Mouse (Mus musculus) lung, embryonic 14.5 days (tissue): ENCODE results near the gene Cpb2. TPM values are rescaled to one million over a fixed set of nuclear protein-coding genes. Genes with fewer than 3 reads are reported as not detected.
A peak's percentile ranks its signal among the peaks of the same experiment; 100 is the strongest.

Source experiments
- ATAC-seq: fragments of 200-750 bp; cut with Nextera tagmentation; 2 replicates; pipeline ENCODE4 v1.8.0; 2017; ENCODE audit warnings: mild to moderate bottlenecking, moderate TSS enrichment, moderate library complexity; ENCODE audit not compliant: insufficient read depth
- DNase-seq: peaks from one replicate; pipeline ENCODE4 v3.0.0-alpha.2; 2015
- H3K27ac ChIP-seq: fragments of 300-500 bp; sonication (generic); 2 replicates; pipeline ENCODE4 v1.5.1; 2014; ENCODE audit warnings: low read depth, mild to moderate bottlenecking, moderate library complexity
- H3K27me3 ChIP-seq: fragments of 300-500 bp; sonication (generic); 2 replicates; pipeline ENCODE4 v1.6.1; 2014; ENCODE audit warnings: low read length, control low read depth; ENCODE audit not compliant: insufficient read depth
- H3K36me3 ChIP-seq: fragments of 300-500 bp; sonication (generic); 2 replicates; pipeline ENCODE4 v1.6.1; 2014; ENCODE audit warnings: control low read depth; ENCODE audit not compliant: insufficient read depth
- H3K4me1 ChIP-seq: fragments of 300-500 bp; sonication (generic); 2 replicates; pipeline ENCODE4 v1.6.1; 2014; ENCODE audit warnings: antibody characterized with exemption, control low read depth; ENCODE audit not compliant: insufficient read depth
- H3K4me2 ChIP-seq: fragments of 300-500 bp; sonication (generic); 2 replicates; pipeline ENCODE4 v1.6.1; 2014; ENCODE audit warnings: mild to moderate bottlenecking
- H3K4me3 ChIP-seq: fragments of 300-500 bp; sonication (generic); 2 replicates; pipeline ENCODE4 v1.5.1; 2014; ENCODE audit warnings: low read depth, low read length
- H3K9ac ChIP-seq: fragments of 300-500 bp; sonication (generic); 2 replicates; pipeline ENCODE4 v1.6.1; 2014
- H3K9me3 ChIP-seq: fragments of 300-500 bp; sonication (generic); 2 replicates; pipeline ENCODE4 v1.6.1; 2016; ENCODE audit warnings: low read depth, low read length, control low read depth
- CTCF ChIP-seq: IDR thresholded peaks from 2 replicates; pipeline ENCODE4 v1.5.1; 2016; ENCODE audit warnings: antibody characterized with exemption, low read depth
- WGBS: fragments of 180-500 bp; shearing (Covaris S2); extraction: QIAGEN DNeasy Blood & Tissue Kit; methylation state at CpG from one replicate; pipeline ENCODE4 v1.1.7; 2014; 5-methylcytosine and 5-hydroxymethylcytosine counted together
- polyA plus RNA-seq: library from polyadenylated mRNA; unstranded; fragments of >200 nt; fragmentation: Nextera tagmentation; extraction: Ambion mirVana; gene quantifications from 2 replicates; pipeline ENCODE4 v1.2.1, GENCODE M21; 2014

Cpb2 gene
- polyA plus RNA-seq, 1 experiment from 2014 or later: not detected

GRCm38 (mm10) chr14:75229834-75230233 is 12.3 kb upstream of the Cpb2 start:
- Histone ChIP-seq H3K9me3 (no peaks in the 10 kb centered on the region), H3K36me3 (no peaks in the 10 kb centered on the region), H3K4me1 (no peaks in the 10 kb centered on the region), H3K4me2 (no peak overlapping the region), H3K4me3 (no peak overlapping the region), H3K27ac (no peak overlapping the region), H3K9ac (no peak overlapping the region), H3K27me3 (no peaks in the 10 kb centered on the region)
- TF ChIP-seq CTCF: peak; percentile 61
- DNase-seq (peak; percentile 60), ATAC-seq (no peak)
- 47% methylated on average over 2 of the region's 2 CpGs for WGBS

GRCm38 (mm10) chr14:75233070-75233469 is 9.0 kb upstream of the Cpb2 start:
- Histone ChIP-seq H3K4me1 (no peaks in the 10 kb centered on the region), H3K27ac (no peak overlapping the region), H3K36me3 (no peaks in the 10 kb centered on the region), H3K9ac (no peak overlapping the region), H3K4me2 (no peak overlapping the region), H3K9me3 (no peaks in the 10 kb centered on the region), H3K27me3 (no peaks in the 10 kb centered on the region), H3K4me3 (no peak overlapping the region)
- WGBS: 86% methylated on average over 5 of the region's 5 CpGs
- ATAC-seq: no peak
- TF ChIP-seq CTCF: no peak
- DNase-seq: no peak

- H3K9ac ChIP-seq: no peak overlapping the region
- no peak overlapping the region for H3K4me2 ChIP-seq
- TF ChIP-seq CTCF: no peak
- ATAC-seq (no peak), DNase-seq (no peak)
- H3K27me3 ChIP-seq: no peaks in the 10 kb centered on the region
- H3K4me3 ChIP-seq: no peak overlapping the region
- H3K4me1 ChIP-seq: no peaks in the 10 kb centered on the region
- whole genome bisulfite sequencing: 78% methylated on average over 8 of the region's 8 CpGs
- no peak overlapping the region for H3K27ac ChIP-seq
- H3K9me3 ChIP-seq: no peaks in the 10 kb centered on the region
- no peaks in the 10 kb centered on the region for H3K36me3 ChIP-seq
Observed at GRCm38 (mm10) chr14:75235552-75235951, 6.5 kb upstream of the Cpb2 start.

- Histone ChIP-seq H3K36me3 (no peaks in the 10 kb centered on the region), H3K9me3 (no peaks in the 10 kb centered on the region), H3K27ac (no peak overlapping the region), H3K4me3 (no peak overlapping the region), H3K4me2 (no peak overlapping the region), H3K27me3 (no peaks in the 10 kb centered on the region), H3K9ac (no peak overlapping the region), H3K4me1 (no peaks in the 10 kb centered on the region)
- no peak for ATAC-seq
- peak; percentile 18 for DNase-seq
- no peak for TF ChIP-seq CTCF
- 56% methylated on average over 9 of the region's 9 CpGs for WGBS
Observed at GRCm38 (mm10) chr14:75235955-75236635, 6.0 kb upstream of the Cpb2 start.

DNA sequence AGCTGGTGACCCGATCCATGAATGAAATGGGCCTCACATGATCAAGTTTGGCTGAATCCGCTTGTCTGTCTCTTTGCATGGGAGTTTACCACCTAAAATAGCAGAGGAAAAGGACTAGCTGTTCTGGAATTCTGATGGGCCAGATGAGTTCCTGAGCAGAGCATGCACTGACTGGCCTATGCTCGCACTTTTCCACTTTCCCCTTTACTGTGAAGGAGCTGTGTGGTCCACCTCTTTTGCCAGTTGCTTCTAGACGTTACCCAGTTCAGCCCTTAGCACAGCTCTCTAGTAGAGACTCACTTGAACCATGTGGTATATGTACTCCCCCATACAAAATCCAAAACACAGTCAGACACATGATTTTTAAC is 5.5 kb upstream of the Cpb2 start:
- ATAC-seq: no peak
- no peak for TF ChIP-seq CTCF

DNA sequence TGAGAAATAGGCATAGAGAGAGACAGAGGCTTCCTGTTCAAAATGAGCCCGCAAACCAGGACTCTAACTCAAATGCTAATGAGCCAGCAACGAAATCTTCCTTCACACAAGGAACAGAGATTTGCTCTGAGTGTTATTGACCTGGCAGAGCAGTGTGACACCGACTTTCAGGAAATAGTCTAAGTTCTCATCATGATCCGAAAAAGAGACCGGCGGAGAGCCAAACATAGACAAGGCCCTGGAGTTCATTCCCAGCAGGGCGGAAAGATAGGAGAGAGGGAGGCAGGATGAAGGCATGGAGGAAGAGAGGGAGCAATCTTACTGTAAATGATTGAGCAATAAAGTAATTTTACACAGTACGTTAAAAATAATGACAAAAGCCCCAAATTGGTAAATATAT is 5.0 kb upstream of the Cpb2 start:
- DNase-seq (no peak), ATAC-seq (no peak)
- Histone ChIP-seq H3K4me2 (no peak overlapping the region), H3K4me3 (no peak overlapping the region), H3K27ac (no peak overlapping the region), H3K9ac (no peak overlapping the region), H3K36me3 (no peaks in the 10 kb centered on the region), H3K4me1 (no peaks in the 10 kb centered on the region), H3K27me3 (no peaks in the 10 kb centered on the region), H3K9me3 (no peaks in the 10 kb centered on the region)
- no peak for TF ChIP-seq CTCF
- WGBS: 78% methylated on average over 8 of the region's 8 CpGs

More for the DNA sequence above, 5.5 kb upstream of the Cpb2 start:
- Histone ChIP-seq H3K9ac (no peak overlapping the region), H3K27me3 (no peaks in the 10 kb centered on the region), H3K9me3 (no peaks in the 10 kb centered on the region), H3K4me2 (no peak overlapping the region), H3K27ac (no peak overlapping the region), H3K4me1 (no peaks in the 10 kb centered on the region), H3K36me3 (no peaks in the 10 kb centered on the region), H3K4me3 (no peak overlapping the region)
- 86% methylated on average over 4 of the region's 4 CpGs for WGBS
- no peak for DNase-seq

- TF ChIP-seq CTCF: no peak
- Histone ChIP-seq H3K27ac (no peak overlapping the region), H3K4me1 (no peaks in the 10 kb centered on the region), H3K36me3 (no peaks in the 10 kb centered on the region), H3K4me3 (no peak overlapping the region), H3K9ac (no peak overlapping the region), H3K9me3 (no peaks in the 10 kb centered on the region), H3K27me3 (no peaks in the 10 kb centered on the region), H3K4me2 (no peak overlapping the region)
- no peak for ATAC-seq
- 75% methylated on average over 6 of the region's 6 CpGs for WGBS
- DNase-seq: no peak
Observed at GRCm38 (mm10) chr14:75238054-75238692, 3.9 kb upstream of the Cpb2 start.
